Mouse (Mus musculus) spleen, adult 2 months (tissue): ENCODE measurements around the gene Cfap58. TPM values are rescaled to one million over a fixed set of nuclear protein-coding genes. Genes with fewer than 3 reads are reported as not detected.

Experiments
- DNase-seq, 2 experiments: peaks; one replicate each; pipeline versions ENCODE4 v3.0.0 to v3.0.0-alpha.2; 2012 to 2021; ENCODE audit warnings: low spot score in 2 of 2, low read depth in 1 of 2
- H3K27ac ChIP-seq: fragments of 200-500 bp; 2 replicates; pipeline ENCODE4 v1.5.1; 2012; ENCODE audit warnings: low read length, inconsistent platforms; ENCODE audit not compliant: insufficient read depth
- H3K27me3 ChIP-seq: fragments of 200-500 bp; 2 replicates; pipeline ENCODE4 v1.6.1; 2012; ENCODE audit warnings: mild to moderate bottlenecking, moderate library complexity, low read length, inconsistent platforms; ENCODE audit not compliant: control insufficient read depth, insufficient read depth
- H3K36me3 ChIP-seq: fragments of 200-500 bp; 2 replicates; pipeline ENCODE4 v1.6.1; 2012; ENCODE audit warnings: mild to moderate bottlenecking, low read length, inconsistent platforms; ENCODE audit not compliant: control insufficient read depth, insufficient read depth
- H3K4me1 ChIP-seq: fragments of 200-500 bp; 2 replicates; pipeline ENCODE4 v1.6.1; 2011; ENCODE audit warnings: inconsistent platforms; ENCODE audit not compliant: control insufficient read depth, insufficient read depth, insufficient read length
- H3K4me3 ChIP-seq: fragments of 200-500 bp; 2 replicates; pipeline ENCODE4 v1.5.1; 2011; ENCODE audit warnings: mild to moderate bottlenecking, inconsistent platforms; ENCODE audit not compliant: insufficient read depth, insufficient read length; ENCODE audit errors: extremely low read depth
- CTCF ChIP-seq: fragments of 200-500 bp; IDR thresholded peaks from 2 replicates; pipeline ENCODE4 v1.5.1; 2011; ENCODE audit warnings: mild to moderate bottlenecking, inconsistent platforms; ENCODE audit not compliant: insufficient read depth, insufficient read length, insufficient replicate concordance; ENCODE audit errors: extremely low read depth
- POLR2A ChIP-seq: fragments of 200-500 bp; IDR thresholded peaks from 2 replicates; pipeline ENCODE4 v1.6.1; 2011; ENCODE audit warnings: low read depth, low read length, inconsistent platforms
- WGBS: fragments of 180-500 bp; shearing (Covaris S2); methylation state at CpG from one replicate; pipeline ENCODE4 v1.1.7; 2018; 5-methylcytosine and 5-hydroxymethylcytosine counted together
- polyA plus RNA-seq: library from polyadenylated mRNA; depleted of rRNA; stranded (reverse); fragments of >200 nt; gene quantifications from 2 replicates; pipeline ENCODE4 v1.2.3, GENCODE M21; 2012; rRNA removed

Cfap58 gene
- polyA plus RNA-seq, 1 experiment: not detected

DNA sequence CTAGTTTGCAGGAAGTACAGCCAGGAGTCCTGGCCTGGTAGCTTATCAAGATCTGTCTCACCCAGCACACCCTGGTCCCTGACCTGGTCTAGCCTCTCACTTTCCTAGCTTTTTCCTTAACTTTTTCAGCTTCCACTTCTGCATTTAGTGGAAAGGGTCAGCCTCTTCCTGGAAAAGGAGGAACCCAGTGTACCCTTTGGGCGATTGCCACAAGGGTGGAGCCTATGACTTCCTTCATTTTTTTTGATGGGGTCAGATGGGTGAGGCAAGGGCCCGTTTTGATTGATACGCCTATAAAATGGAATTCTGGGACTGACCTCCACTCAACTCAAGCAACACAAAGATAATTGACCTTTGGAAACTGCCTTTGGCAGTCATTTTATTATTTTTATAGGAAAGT is 111.9 kb downstream of the Cfap58 start:
- H3K27ac ChIP-seq: no peak overlapping the region
- WGBS: 39% methylated on average over 3 of the region's 3 CpGs
- H3K36me3 ChIP-seq: no peaks in the 10 kb centered on the region
- H3K27me3 ChIP-seq: no peaks in the 10 kb centered on the region
- no peaks in the 10 kb centered on the region for H3K4me1 ChIP-seq
- no peak overlapping the region for H3K4me3 ChIP-seq
- no peak for TF ChIP-seq CTCF
- TF ChIP-seq POLR2A: no peak
- DNase-seq: no peak

DNA sequence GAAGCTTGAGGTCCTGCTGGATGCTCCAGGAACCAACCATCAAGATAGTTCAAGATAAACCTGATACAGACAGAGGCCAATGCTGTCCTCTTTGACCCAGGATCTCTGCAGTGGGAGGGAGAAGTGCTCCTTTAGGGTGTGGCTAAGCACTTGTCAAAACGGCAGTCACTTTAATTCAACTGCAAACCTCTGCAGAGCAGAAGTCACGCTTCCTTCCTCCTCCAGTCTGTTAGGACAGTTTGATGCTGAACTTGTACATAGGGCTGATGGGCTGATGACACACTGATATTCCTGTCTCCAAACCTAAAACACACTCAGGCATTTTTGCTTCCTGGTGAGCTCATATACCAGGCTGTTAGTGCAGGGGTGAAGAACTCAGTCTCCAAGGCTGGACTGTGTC is 125.8 kb downstream of the Cfap58 start:
- WGBS: 7% methylated on average over 2 of the region's 2 CpGs

DNA sequence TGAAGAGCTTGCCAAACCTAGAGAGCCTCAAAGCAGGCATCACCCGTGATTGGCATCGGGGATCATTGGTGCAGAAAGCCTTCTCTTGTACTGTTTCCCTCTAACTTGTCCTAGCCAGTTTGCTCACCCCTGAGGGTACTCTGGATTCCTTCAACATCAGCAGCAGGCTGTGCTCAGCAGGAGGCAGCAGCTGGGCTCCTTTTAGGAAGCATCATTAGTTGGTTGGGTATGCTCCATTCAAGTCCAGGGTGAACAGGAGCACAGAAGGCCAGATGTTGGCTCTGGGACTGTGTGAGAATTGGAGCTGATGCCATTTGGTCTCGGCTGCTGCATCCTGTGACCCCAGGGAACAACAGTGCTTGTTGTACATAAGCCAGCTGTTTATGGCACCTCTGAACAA is 142.2 kb downstream of the Cfap58 start:
- no peak for TF ChIP-seq CTCF
- TF ChIP-seq POLR2A: no peak
- no peaks in the 10 kb centered on the region for H3K27me3 ChIP-seq
- no peak for DNase-seq
- no peaks in the 10 kb centered on the region for H3K36me3 ChIP-seq
- H3K4me3 ChIP-seq: no peak overlapping the region
- no peaks in the 10 kb centered on the region for H3K4me1 ChIP-seq
- WGBS: 71% methylated on average over 3 of the region's 3 CpGs
- no peak overlapping the region for H3K27ac ChIP-seq

More for the DNA sequence above, 125.8 kb downstream of the Cfap58 start:
- Histone ChIP-seq H3K36me3 (no peaks in the 10 kb centered on the region), H3K4me3 (no peak overlapping the region), H3K27me3 (no peaks in the 10 kb centered on the region), H3K27ac (no peak overlapping the region), H3K4me1 (no peaks in the 10 kb centered on the region)
- DNase-seq: no peak
- no peak for TF ChIP-seq CTCF
- TF ChIP-seq POLR2A: no peak

DNA sequence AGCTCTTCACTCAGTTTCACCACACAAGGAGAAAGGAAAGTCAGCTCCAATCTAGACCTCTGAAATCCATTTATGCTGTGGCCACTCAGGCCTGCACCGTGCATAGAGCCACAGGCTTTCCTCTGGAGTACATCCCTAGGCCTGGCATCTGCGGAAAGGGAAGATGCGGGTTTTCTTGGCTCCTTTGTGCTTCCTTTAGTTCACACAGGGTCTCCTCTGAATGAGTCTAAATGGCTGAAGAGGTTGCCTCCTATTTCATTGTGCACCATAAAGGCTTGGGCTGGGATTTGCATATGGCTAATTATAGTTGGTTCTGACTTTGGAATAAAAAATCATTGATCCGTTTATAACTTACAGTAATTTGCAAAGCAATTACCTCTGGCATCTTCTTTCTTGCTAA is 144.0 kb downstream of the Cfap58 start:
- TF ChIP-seq CTCF: no peak
- TF ChIP-seq POLR2A: no peak
- Histone ChIP-seq H3K36me3 (no peaks in the 10 kb centered on the region), H3K27me3 (no peaks in the 10 kb centered on the region), H3K4me3 (no peak overlapping the region), H3K4me1 (no peaks in the 10 kb centered on the region), H3K27ac (no peak overlapping the region)
- WGBS: 95% methylated on average over 4 of the region's 4 CpGs
- no peak for DNase-seq

Other genes with a start within 250 kb of the Cfap58 start
- gene Col17a1, start 245.6 kb upstream of the Cfap58 start, polyA plus RNA-seq: 1.7 and 1.9 TPM in 2 replicates
- 16.4 and 24.5 TPM in 2 replicates for gene Sfr1, start 206.0 kb upstream of the Cfap58 start, polyA plus RNA-seq
- gene Gsto1, start 82.7 kb upstream of the Cfap58 start, polyA plus RNA-seq: 23.0 and 24.5 TPM in 2 replicates
- 0.13 and 0.32 TPM in 2 replicates for gene Gsto2, start 72.1 kb upstream of the Cfap58 start, polyA plus RNA-seq
- not detected in 2 replicates for gene Cfap43, start 18.4 kb upstream of the Cfap58 start, polyA plus RNA-seq
- gene Itprip, start 18.4 kb upstream of the Cfap58 start, polyA plus RNA-seq: 16.9 and 21.1 TPM in 2 replicates